Mouse (Mus musculus): ENCODE measurements around the gene Ptbp3. TPM values are rescaled to one million over a fixed set of nuclear protein-coding genes. Genes with fewer than 3 reads are reported as not detected.

The Ptbp3 gene
- polyA plus RNA-seq, 1 experiment from 2014 or later, result 23.7 TPM

GRCm38 (mm10) chr4:59491097-59491496 lies 58.1 kb downstream of the Ptbp3 start:
- WGBS, result 92% methylated on average over 2 of the region's 2 CpGs
- no peak for ATAC-seq (ENCODE audit: low FRiP score, low TSS enrichment)
- H3K27me3 ChIP-seq (ENCODE audit: control insufficient read depth, insufficient read depth, low read length), result no peaks in the 10 kb centered on the region
- H3K9me3 ChIP-seq (ENCODE audit: control insufficient read depth, low read length), result no peaks in the 10 kb centered on the region
- no peak overlapping the region for H3K4me3 ChIP-seq (replicated peaks; ENCODE audit: low read depth, low read length)
- no peak for DNase-seq
- H3K9ac ChIP-seq (replicated peaks; ENCODE audit: low read length), result no peak overlapping the region
- peaks cover 5% of the 10 kb centered on the region; the same call in 1 of the 2 replicates for H3K36me3 ChIP-seq (ENCODE audit: control insufficient read depth, insufficient read depth, low read length)
- no peak overlapping the region for H3K27ac ChIP-seq (replicated peaks; ENCODE audit: low read depth, low read length)
- H3K4me2 ChIP-seq (ENCODE audit: low read length), result no peak overlapping the region
- H3K4me1 ChIP-seq (ENCODE audit: control insufficient read depth, insufficient read depth, low read length), result no peaks in the 10 kb centered on the region

- ATAC-seq (ENCODE audit: low FRiP score, low TSS enrichment), result no peak
- no peak for DNase-seq
- no peaks in the 10 kb centered on the region for H3K27me3 ChIP-seq (ENCODE audit: control insufficient read depth, insufficient read depth, low read length)
- H3K9me3 ChIP-seq (ENCODE audit: control insufficient read depth, low read length), result no peaks in the 10 kb centered on the region
- H3K4me3 ChIP-seq (replicated peaks; ENCODE audit: low read depth, low read length), result no peak overlapping the region
- H3K36me3 ChIP-seq (ENCODE audit: control insufficient read depth, insufficient read depth, low read length), result 0 out of 2 replicates have a peak, but pooled peaks cover 2% of the 10 kb centered on the region
- no peak overlapping the region for H3K9ac ChIP-seq (replicated peaks; ENCODE audit: low read length)
- no peaks in the 10 kb centered on the region for H3K4me1 ChIP-seq (ENCODE audit: control insufficient read depth, insufficient read depth, low read length)
- no peak overlapping the region for H3K27ac ChIP-seq (replicated peaks; ENCODE audit: low read depth, low read length)
- H3K4me2 ChIP-seq (ENCODE audit: low read length), result no peak overlapping the region
Measured at GRCm38 (mm10) chr4:59471306-59471705, 77.9 kb downstream of the Ptbp3 start.

- no peak for DNase-seq
- no peak overlapping the region for H3K27ac ChIP-seq (replicated peaks; ENCODE audit: low read depth, low read length)
- H3K4me1 ChIP-seq (ENCODE audit: control insufficient read depth, insufficient read depth, low read length), result no peaks in the 10 kb centered on the region
- H3K4me2 ChIP-seq (ENCODE audit: low read length), result no peak overlapping the region
- H3K27me3 ChIP-seq (ENCODE audit: control insufficient read depth, insufficient read depth, low read length), result no peaks in the 10 kb centered on the region
- H3K9me3 ChIP-seq (ENCODE audit: control insufficient read depth, low read length), result no peaks in the 10 kb centered on the region
- H3K9ac ChIP-seq (replicated peaks; ENCODE audit: low read length), result no peak overlapping the region
- ATAC-seq (ENCODE audit: low FRiP score, low TSS enrichment), result no peak
- H3K36me3 ChIP-seq (ENCODE audit: control insufficient read depth, insufficient read depth, low read length), result no peaks in the 10 kb centered on the region
- H3K4me3 ChIP-seq (replicated peaks; ENCODE audit: low read depth, low read length), result no peak overlapping the region
- WGBS, result 84% methylated on average over 2 of the region's 2 CpGs
Measured at GRCm38 (mm10) chr4:59465449-59465848, 83.7 kb downstream of the Ptbp3 start.

- H3K4me3 ChIP-seq (replicated peaks; ENCODE audit: low read depth, low read length), result no peak overlapping the region
- H3K9me3 ChIP-seq (ENCODE audit: control insufficient read depth, low read length), result no peaks in the 10 kb centered on the region
- ATAC-seq (ENCODE audit: low FRiP score, low TSS enrichment), result no peak
- no peak for DNase-seq
- H3K27me3 ChIP-seq (ENCODE audit: control insufficient read depth, insufficient read depth, low read length), result no peaks in the 10 kb centered on the region
- no peak overlapping the region for H3K4me2 ChIP-seq (ENCODE audit: low read length)
- H3K27ac ChIP-seq (replicated peaks; ENCODE audit: low read depth, low read length), result no peak overlapping the region
- H3K36me3 ChIP-seq (ENCODE audit: control insufficient read depth, insufficient read depth, low read length), result no peaks in the 10 kb centered on the region
- H3K9ac ChIP-seq (replicated peaks; ENCODE audit: low read length), result no peak overlapping the region
- WGBS, result 89% methylated on average over 6 of the region's 6 CpGs
- no peaks in the 10 kb centered on the region for H3K4me1 ChIP-seq (ENCODE audit: control insufficient read depth, insufficient read depth, low read length)
Measured at GRCm38 (mm10) chr4:59464661-59465060, 84.5 kb downstream of the Ptbp3 start.

GRCm38 (mm10) chr4:59462494-59462893 lies 86.7 kb downstream of the Ptbp3 start:
- ATAC-seq (ENCODE audit: low FRiP score, low TSS enrichment), result no peak
- WGBS, result 88% methylated on average over 6 of the region's 6 CpGs
- Histone ChIP-seq H3K9me3 (ENCODE audit: control insufficient read depth, low read length) (no peaks in the 10 kb centered on the region), H3K4me1 (ENCODE audit: control insufficient read depth, insufficient read depth, low read length) (no peaks in the 10 kb centered on the region), H3K9ac (replicated peaks; ENCODE audit: low read length) (no peak overlapping the region), H3K27ac (replicated peaks; ENCODE audit: low read depth, low read length) (no peak overlapping the region), H3K36me3 (ENCODE audit: control insufficient read depth, insufficient read depth, low read length) (no peaks in the 10 kb centered on the region), H3K27me3 (ENCODE audit: control insufficient read depth, insufficient read depth, low read length) (no peaks in the 10 kb centered on the region), H3K4me2 (ENCODE audit: low read length) (no peak overlapping the region), H3K4me3 (replicated peaks; ENCODE audit: low read depth, low read length) (no peak overlapping the region)
- DNase-seq, result no peak

GRCm38 (mm10) chr4:59461116-59461727 lies 87.9 kb downstream of the Ptbp3 start:
- no peak overlapping the region for H3K27ac ChIP-seq (replicated peaks; ENCODE audit: low read depth, low read length)
- ATAC-seq (ENCODE audit: low FRiP score, low TSS enrichment) (no peak; the same call in 1 of the 2 replicates), DNase-seq (no peak)
- H3K4me1 ChIP-seq (ENCODE audit: control insufficient read depth, insufficient read depth, low read length), result no peaks in the 10 kb centered on the region
- H3K4me2 ChIP-seq (ENCODE audit: low read length), result no peak overlapping the region
- H3K9me3 ChIP-seq (ENCODE audit: control insufficient read depth, low read length), result no peaks in the 10 kb centered on the region
- H3K4me3 ChIP-seq (replicated peaks; ENCODE audit: low read depth, low read length), result no peak overlapping the region
- H3K9ac ChIP-seq (replicated peaks; ENCODE audit: low read length), result no peak overlapping the region
- H3K27me3 ChIP-seq (ENCODE audit: control insufficient read depth, insufficient read depth, low read length), result no peaks in the 10 kb centered on the region
- WGBS, result 87% methylated on average over 11 of the region's 11 CpGs
- H3K36me3 ChIP-seq (ENCODE audit: control insufficient read depth, insufficient read depth, low read length), result no peaks in the 10 kb centered on the region

- Histone ChIP-seq H3K4me1 (ENCODE audit: control insufficient read depth, insufficient read depth, low read length) (no peaks in the 10 kb centered on the region), H3K27ac (replicated peaks; ENCODE audit: low read depth, low read length) (no peak overlapping the region), H3K36me3 (ENCODE audit: control insufficient read depth, insufficient read depth, low read length) (no peaks in the 10 kb centered on the region), H3K4me2 (ENCODE audit: low read length) (no peak overlapping the region), H3K27me3 (ENCODE audit: control insufficient read depth, insufficient read depth, low read length) (no peaks in the 10 kb centered on the region), H3K4me3 (replicated peaks; ENCODE audit: low read depth, low read length) (no peak overlapping the region), H3K9ac (replicated peaks; ENCODE audit: low read length) (no peak overlapping the region), H3K9me3 (ENCODE audit: control insufficient read depth, low read length) (no peaks in the 10 kb centered on the region)
- no peak for ATAC-seq (ENCODE audit: low FRiP score, low TSS enrichment)
- no peak for DNase-seq
- 84% methylated on average over 13 of the region's 13 CpGs for WGBS
Measured at GRCm38 (mm10) chr4:59459216-59459955, 89.8 kb downstream of the Ptbp3 start.

GRCm38 (mm10) chr4:59457941-59458340 lies 91.2 kb downstream of the Ptbp3 start:
- Histone ChIP-seq H3K27ac (replicated peaks; ENCODE audit: low read depth, low read length) (no peak overlapping the region), H3K4me2 (ENCODE audit: low read length) (no peak overlapping the region), H3K4me3 (replicated peaks; ENCODE audit: low read depth, low read length) (no peak overlapping the region), H3K36me3 (ENCODE audit: control insufficient read depth, insufficient read depth, low read length) (no peaks in the 10 kb centered on the region), H3K9ac (replicated peaks; ENCODE audit: low read length) (no peak overlapping the region), H3K27me3 (ENCODE audit: control insufficient read depth, insufficient read depth, low read length) (no peaks in the 10 kb centered on the region), H3K4me1 (ENCODE audit: control insufficient read depth, insufficient read depth, low read length) (no peaks in the 10 kb centered on the region), H3K9me3 (ENCODE audit: control insufficient read depth, low read length) (no peaks in the 10 kb centered on the region)
- DNase-seq (peak; percentile 45), ATAC-seq (ENCODE audit: low FRiP score, low TSS enrichment) (no peak)
- WGBS, result 41% methylated on average over 9 of the region's 9 CpGs

- Histone ChIP-seq H3K27me3 (ENCODE audit: control insufficient read depth, insufficient read depth, low read length) (no peaks in the 10 kb centered on the region), H3K4me1 (ENCODE audit: control insufficient read depth, insufficient read depth, low read length) (no peaks in the 10 kb centered on the region), H3K4me2 (ENCODE audit: low read length) (no peak overlapping the region), H3K4me3 (replicated peaks; ENCODE audit: low read depth, low read length) (no peak overlapping the region), H3K27ac (replicated peaks; ENCODE audit: low read depth, low read length) (no peak overlapping the region), H3K9ac (replicated peaks; ENCODE audit: low read length) (no peak overlapping the region), H3K9me3 (ENCODE audit: control insufficient read depth, low read length) (no peaks in the 10 kb centered on the region), H3K36me3 (ENCODE audit: control insufficient read depth, insufficient read depth, low read length) (no peaks in the 10 kb centered on the region)
- no peak for DNase-seq
- 90% methylated on average over 5 of the region's 5 CpGs for WGBS
- ATAC-seq (ENCODE audit: low FRiP score, low TSS enrichment), result no peak
Measured at GRCm38 (mm10) chr4:59457091-59457490, 92.1 kb downstream of the Ptbp3 start.

Measured in midbrain, embryonic 14.5 days (tissue).